Mouse (Mus musculus) left cerebral cortex, postnatal 36 days (tissue): ENCODE results near the gene Gm45799. TPM values are rescaled to one million over a fixed set of nuclear protein-coding genes. Genes with fewer than 3 reads are reported as not detected.

ENCODE experiments used
- total RNA-seq, 2 experiments: library from RNA; stranded (reverse); gene quantifications; 2 replicates each; pipeline ENCODE4 v1.2.3; 2021

Gene Gm45799
- total RNA-seq, 2 experiments from 2014 or later, result 9.4 to 16.3 TPM

Other genes starting within 250 kb of the Gm45799 start
- 10 to 100 TPM; 77.0 to 83.9 TPM for gene Fam160a2, start 240.5 kb upstream of the Gm45799 start, total RNA-seq
- 1 to 10 TPM; 1.0 to 1.3 TPM for gene Cnga4, start 236.0 kb upstream of the Gm45799 start, total RNA-seq
- 10 to 100 TPM; 63.2 to 64.3 TPM for gene Cckbr, start 214.8 kb upstream of the Gm45799 start, total RNA-seq
- 10 to 100 TPM; 17.6 to 21.0 TPM for gene Cavin3, start 158.3 kb upstream of the Gm45799 start, total RNA-seq
- 100 to 1,000 TPM in 1 of 2 experiments, 10 to 100 TPM in 1; 97.4 to 114 TPM for gene Smpd1, start 86.2 kb upstream of the Gm45799 start, total RNA-seq
- gene Apbb1, start 58.9 kb upstream of the Gm45799 start, total RNA-seq, result 100 to 1,000 TPM; 437 to 517 TPM
- gene Hpx, start 40.4 kb upstream of the Gm45799 start, total RNA-seq, result under 1 TPM; 0.42 to 0.79 TPM
- gene Trim3, start 7.0 kb upstream of the Gm45799 start, total RNA-seq, result 100 to 1,000 TPM; 145 to 165 TPM
- 10 to 100 TPM; 70.9 to 75.7 TPM for gene Timm10b, start 496 bp upstream of the Gm45799 start, total RNA-seq
- 100 to 1,000 TPM in 1 of 2 experiments, 10 to 100 TPM in 1; 96.6 to 106 TPM for gene Arfip2, start 136 bp upstream of the Gm45799 start, total RNA-seq
- 1 to 10 TPM; 3.4 to 9.5 TPM for gene Dnhd1, start 10.3 kb downstream of the Gm45799 start, total RNA-seq
- gene Ilk, start 96.0 kb downstream of the Gm45799 start, total RNA-seq, result 10 to 100 TPM; 78.8 to 81.7 TPM
- gene Rrp8, start 96.8 kb downstream of the Gm45799 start, total RNA-seq, result 10 to 100 TPM; 13.0 to 14.0 TPM
- gene Taf10, start 103.8 kb downstream of the Gm45799 start, total RNA-seq, result 100 to 1,000 TPM; 112 to 127 TPM
- 10 to 100 TPM; 59.6 to 73.9 TPM for gene Tpp1, start 111.7 kb downstream of the Gm45799 start, total RNA-seq
- gene Dchs1, start 147.1 kb downstream of the Gm45799 start, total RNA-seq, result 10 to 100 TPM in 1 of 2 experiments, 1 to 10 TPM in 1; 8.6 to 11.5 TPM
- gene Mrpl17, start 170.5 kb downstream of the Gm45799 start, total RNA-seq, result 100 to 1,000 TPM in 1 of 2 experiments, 10 to 100 TPM in 1; 90.1 to 114 TPM